Mouse (Mus musculus) cerebellum, postnatal 14 days (tissue): ENCODE measurements around the gene Lbp.

Experiments
- DNase-seq, 2 experiments: peaks; one replicate each; pipeline ENCODE4 v3.0.0; 2021; ENCODE audit warnings: mixed read lengths in 2 of 2

Gene Lbp

GRCm38 (mm10) chr2:158305948-158306695 is at the start of gene Lbp:
TSS of gene Lbp (plus strand) at chr2:158306493.
- DNase-seq = no peak

DNA sequence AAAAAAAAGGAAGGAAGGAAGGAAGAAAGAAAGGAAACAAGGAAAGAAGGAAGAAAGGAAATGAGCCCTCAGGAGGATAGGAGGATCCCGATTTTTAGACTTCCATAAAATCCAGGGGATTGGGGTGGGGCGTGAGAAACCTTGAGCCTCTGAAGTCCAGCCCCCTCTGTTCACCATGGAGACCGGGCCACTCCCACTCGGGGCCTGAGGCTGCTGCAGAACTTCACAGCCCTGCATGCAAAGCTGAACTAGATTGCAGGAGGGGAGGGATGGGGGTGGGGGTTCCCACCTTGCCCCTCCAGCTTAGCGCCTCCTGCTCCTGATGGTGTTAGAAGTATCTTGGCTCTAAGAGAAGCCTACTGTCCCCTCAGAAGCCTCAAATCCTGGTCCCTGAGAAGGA is 49.4 kb upstream of the Lbp start:
- no peak for DNase-seq

DNA sequence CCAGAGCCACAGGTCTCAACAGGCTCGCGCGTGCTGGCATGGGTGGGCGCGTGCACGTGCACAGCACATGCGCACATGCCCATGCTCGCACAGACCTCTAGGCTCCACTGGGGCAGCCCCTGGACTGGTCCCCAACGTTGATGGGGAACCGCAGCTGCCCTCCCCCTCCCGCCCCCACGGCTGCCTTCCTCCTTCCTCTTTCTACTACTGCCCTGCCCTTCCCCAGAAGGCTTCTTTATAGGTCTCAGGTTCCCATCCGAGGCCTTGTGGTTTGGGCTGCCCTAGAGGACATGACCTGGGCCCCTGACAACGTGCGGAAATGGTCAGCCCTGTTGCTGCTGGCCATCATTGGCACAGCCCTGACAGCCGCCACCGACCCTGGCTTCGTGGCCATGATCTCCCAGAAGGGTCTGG is 48.3 kb upstream of the Lbp start, which contains the start of gene Bpi:
Bpi (plus strand) TSS at position 90 of the 414 bp plus-strand sequence.
- no peak for DNase-seq

DNA sequence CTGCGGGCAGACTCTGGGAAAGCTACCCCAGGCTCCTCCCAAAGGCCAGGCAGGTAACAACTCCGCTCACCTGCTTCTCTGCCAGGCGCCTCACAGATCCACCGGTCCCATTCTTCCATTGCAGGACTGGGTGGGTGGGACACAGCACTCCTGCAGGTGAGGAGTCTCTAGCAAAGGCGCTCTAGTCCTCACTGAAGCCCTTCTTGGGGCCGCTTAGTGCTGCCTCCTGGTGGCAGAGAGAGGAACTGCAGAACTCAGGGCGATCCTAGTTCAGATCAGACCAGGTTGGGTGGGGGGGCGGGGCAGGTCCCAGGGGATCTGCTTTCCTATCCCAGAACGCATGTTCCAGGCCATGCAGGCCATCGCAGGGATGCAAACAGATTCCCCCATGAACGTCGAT is 47.5 kb upstream of the Lbp start:
- peak; percentile 84 to 87 for DNase-seq

GRCm38 (mm10) chr2:158259498-158259897 is 46.8 kb upstream of the Lbp start:
- no peak for DNase-seq

DNA sequence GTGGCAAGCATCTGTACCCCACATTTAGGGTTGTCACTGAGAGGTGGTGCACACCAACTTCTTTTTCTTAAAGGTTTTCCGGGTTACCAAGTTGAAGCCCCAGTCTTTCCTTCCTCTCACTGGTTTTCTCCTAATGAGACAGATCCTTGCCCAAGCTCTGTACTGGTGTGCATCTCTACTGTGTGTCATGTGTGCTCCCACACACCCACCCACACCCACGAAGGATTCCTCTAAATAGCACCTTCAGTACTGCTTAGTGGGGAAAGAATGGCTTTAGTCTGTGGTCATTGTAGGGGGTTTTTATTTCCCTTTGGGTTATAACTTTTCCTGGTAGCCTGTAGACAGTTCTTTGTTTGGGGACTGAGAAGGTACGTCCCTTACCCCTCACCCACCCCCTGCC is 41.4 kb upstream of the Lbp start:
- no peak for DNase-seq

GRCm38 (mm10) chr2:158270017-158270416 is 36.3 kb upstream of the Lbp start:
- no peak for DNase-seq

DNA sequence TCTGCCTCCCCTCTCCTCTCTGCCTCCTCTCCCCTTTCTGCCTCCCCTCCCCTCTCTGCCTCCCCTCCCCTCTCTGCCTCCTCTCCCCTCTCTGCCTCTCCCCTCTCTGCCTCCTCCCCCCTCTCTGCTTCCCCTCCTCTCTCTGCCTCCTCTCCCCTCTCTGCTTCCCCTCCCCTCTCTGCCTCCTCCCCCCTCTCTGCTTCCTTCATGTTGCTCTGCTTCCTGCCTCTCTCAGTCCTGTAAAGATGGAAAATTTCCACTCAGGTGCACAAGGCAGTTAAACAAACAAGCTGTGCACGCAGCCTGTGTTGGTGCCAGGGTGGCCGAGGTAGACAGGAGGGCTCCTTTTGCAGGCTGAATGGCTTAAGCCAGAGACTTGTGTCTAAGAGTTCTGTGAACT is 32.6 kb upstream of the Lbp start:
- peak in 1 of 2 experiments; percentile 51 for DNase-seq

GRCm38 (mm10) chr2:158275349-158275748 is 30.9 kb upstream of the Lbp start:
- DNase-seq = no peak

DNA sequence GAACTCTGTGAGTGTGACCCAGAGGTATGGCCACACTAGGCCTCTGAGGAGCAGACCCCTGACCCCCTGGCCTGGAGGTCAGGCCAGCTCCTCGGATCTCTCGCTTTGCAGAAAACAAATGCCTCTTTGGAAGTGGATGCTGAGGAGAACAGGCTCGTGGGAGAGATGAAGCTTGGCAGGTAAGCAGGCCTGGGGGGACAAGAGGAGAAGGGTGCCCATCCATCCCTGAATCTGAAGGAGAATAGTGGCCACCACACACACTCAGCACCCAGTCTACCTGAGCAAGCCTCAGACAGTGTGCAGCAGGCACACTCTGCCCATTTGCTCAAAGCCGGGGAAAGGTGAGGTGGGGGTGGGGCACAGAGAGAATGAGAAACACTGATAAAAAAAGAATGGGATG is 30.5 kb upstream of the Lbp start:
- DNase-seq = no peak

DNA sequence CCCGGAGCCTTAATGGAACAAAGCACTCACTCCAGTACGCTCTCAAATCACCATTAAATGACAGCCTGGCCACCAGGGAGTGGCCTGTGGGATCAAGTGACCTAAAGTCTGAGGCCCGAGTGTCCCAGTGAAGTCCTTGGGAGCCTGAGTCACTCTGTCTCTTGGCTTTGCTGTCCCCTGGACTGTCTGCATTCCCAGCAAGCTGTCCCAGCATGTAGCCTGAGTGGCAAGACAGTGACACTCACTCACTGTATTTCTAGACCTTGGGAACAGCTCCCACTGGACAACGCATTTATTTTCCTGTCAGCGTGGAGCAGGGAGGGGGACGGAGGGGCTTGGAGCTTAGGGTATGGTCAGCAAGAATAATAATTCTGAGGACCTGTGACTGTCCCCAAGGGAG is 29.8 kb upstream of the Lbp start:
- DNase-seq = no peak

DNA sequence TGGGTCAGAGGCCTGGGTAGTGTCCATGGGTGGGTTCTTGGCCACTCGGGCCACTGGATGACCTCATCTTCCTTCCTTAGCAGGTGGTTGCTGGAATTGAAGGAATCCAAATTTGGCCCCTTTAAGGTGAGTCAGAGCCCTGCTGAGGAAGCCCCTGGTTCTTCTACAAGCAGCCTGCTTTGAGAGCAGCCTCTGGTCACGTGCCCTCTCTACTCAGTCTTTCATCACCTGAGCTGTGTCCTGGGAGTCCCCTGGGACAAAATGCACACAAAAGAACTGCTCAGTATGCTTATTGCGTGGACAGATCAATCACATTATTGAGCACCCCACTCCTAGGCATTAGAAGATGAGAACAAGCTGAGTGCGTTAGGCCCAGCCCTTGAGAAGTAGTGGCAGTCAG is 29.4 kb upstream of the Lbp start:
- DNase-seq = no peak

GRCm38 (mm10) chr2:158279656-158280055 is 26.6 kb upstream of the Lbp start:
- DNase-seq = no peak

GRCm38 (mm10) chr2:158281497-158282205 is 24.6 kb upstream of the Lbp start:
- DNase-seq = no peak

DNA sequence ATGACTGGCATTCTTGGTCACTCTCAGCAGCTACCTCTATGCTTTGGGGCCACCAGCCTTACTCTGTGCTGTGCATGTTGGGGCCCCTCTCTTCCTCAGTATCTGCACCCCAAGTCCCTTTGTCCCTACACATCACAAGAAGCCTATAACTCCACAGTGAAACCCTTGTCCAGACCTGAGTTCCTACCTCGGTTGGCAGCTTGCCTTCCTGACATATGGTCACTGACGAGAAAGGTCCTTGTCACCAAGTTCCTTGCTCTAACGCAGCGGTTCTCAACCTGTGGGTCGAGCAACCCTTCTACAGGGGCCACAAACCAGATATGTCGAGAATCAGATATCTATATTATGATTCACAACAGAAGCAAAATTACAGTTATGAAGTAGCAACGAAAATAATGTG is 23.2 kb upstream of the Lbp start:
- DNase-seq = peak in 1 of 2 experiments; percentile 50

- no peak for DNase-seq
These were observed 22.5 kb upstream of the Lbp start for GRCm38 (mm10) chr2:158283771-158284170.

DNA sequence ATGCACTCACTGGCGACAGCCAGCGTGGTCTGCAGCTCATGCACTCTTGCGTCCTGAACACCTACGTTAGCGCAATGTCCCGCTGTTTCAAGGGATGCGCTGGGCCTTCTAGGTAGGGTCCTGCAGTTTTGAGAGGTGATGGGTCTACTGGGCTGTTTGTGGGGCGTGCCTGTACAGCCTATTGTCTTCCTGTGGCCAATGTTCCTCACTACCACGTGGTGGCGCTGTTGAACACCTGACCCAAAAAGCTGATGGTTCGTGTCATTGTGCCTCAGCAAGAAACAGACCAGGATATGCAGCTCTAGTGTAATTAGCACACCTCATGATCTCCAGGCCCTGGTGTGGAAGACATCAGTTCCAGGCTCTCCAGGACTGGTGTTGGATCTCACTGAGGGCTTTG is 21.7 kb upstream of the Lbp start:
- DNase-seq = peak; percentile 73 to 76

DNA sequence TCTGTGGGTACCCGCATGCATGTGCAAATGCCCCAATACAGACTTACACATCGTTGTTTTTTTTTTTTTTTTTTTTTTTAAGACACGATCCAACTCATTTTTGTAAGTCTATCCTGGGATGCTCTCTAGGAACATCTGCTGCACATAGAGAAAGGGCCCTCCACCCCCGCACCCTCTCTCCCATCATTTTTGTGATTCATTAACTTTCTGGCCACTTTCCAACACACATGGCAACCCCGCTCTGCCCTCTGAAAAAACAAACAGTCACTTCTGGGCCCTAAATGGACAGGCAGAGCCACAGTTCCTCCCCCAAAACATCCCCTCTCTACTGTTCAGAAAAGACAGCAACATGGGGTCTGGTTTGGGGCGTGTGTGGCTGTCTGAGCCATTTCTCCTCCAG is 20.6 kb upstream of the Lbp start:
- no peak for DNase-seq

- peak in 1 of 2 experiments; percentile 28 for DNase-seq
These were observed 10.6 kb upstream of the Lbp start for GRCm38 (mm10) chr2:158295700-158296099.

- no peak for DNase-seq
These were observed 7.1 kb upstream of the Lbp start for GRCm38 (mm10) chr2:158299203-158299602.

- DNase-seq = peak in 1 of 2 experiments; percentile 20
These were observed 6.6 kb upstream of the Lbp start for GRCm38 (mm10) chr2:158299731-158300130.

DNA sequence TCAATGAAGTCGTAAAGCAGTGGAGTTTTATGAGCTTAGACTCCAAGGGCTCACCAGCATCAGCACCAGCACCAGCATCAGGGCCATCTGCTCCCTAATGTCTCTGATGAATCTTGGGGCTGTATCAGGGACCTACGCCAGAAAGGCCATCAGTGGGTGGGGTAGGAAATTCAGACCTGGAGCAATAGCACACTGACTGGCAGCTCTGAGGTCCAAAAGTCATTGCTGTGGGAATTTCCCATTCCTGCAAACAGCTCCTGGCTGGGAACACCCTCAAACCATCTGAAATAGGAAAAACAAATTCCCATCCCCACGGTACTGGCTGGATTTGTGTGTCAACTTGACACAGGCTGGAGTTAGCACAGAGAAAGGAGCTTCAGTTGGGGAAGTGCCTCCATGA is 3.5 kb upstream of the Lbp start:
- no peak for DNase-seq

DNA sequence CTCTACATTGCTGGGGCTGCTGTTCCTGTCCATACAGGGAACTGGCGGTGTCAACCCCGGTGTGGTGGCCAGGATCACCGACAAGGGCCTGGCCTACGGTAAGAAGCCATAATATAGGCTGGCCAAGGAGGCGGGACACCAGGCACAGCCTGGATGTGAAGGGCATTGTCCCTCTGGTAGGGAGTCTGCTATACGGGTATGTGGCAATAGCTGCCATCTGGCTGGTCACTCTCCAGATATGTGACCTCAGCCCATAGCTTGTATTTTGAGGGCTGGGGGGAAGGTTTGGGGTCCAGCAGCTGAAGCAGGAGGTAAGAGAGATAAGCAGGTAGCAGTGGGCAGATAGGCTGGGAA is 380 bp downstream of the Lbp start:
- DNase-seq = no peak

DNA sequence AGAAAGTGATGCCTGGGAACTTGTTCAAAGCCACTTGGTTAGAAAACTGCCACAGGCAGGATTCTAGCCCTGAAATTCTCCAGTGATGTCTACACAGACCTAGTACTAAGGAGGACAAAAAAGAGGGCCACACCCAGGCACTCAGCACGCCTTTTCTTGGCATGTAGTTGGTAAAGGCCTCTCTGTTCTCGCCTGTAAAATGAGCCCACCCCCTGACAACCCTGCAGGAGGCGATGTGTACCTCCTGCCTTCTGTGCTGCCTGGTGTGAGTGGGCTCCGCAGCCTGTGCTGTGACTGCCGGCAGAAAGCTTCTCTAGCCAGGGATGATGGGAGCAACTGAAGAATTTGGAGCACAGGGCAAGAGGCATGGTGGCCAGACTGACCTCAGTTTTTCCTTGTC is 2.0 kb downstream of the Lbp start:
- DNase-seq = no peak

GRCm38 (mm10) chr2:158313089-158313488 is 6.8 kb downstream of the Lbp start:
- DNase-seq = no peak
